Mouse (Mus musculus): ENCODE data around the gene Hnrnpa1. TPM values are rescaled to one million over a fixed set of nuclear protein-coding genes. Genes with fewer than 3 reads are reported as not detected.
"Not testable (repeated sequence)": the region's sequence is repeated elsewhere in the genome, so short reads cannot be mapped to it uniquely, and the experiment has no call there.

Gene Hnrnpa1
- total RNA-seq, 2 experiments from 2014 or later, result 160 to 179 TPM

- DNase-seq (ENCODE audit: low spot score in 2 of 2), result no peak
These were observed 24.6 kb downstream of the Hnrnpa1 start for GRCm38 (mm10) chr15:103264794-103265193.

- DNase-seq (ENCODE audit: low spot score in 2 of 2), result no peak
These were observed 28.7 kb downstream of the Hnrnpa1 start for GRCm38 (mm10) chr15:103268903-103269302.

GRCm38 (mm10) chr15:103272419-103273279 lies 32.4 kb downstream of the Hnrnpa1 start, which contains the start of gene Copz1:
Gene Copz1, plus strand, starts transcription at chr15:103272714.
- peak; percentile 81 for DNase-seq (ENCODE audit: low spot score in 2 of 2)

GRCm38 (mm10) chr15:103275943-103276342 lies 35.7 kb downstream of the Hnrnpa1 start:
- DNase-seq (ENCODE audit: low spot score in 2 of 2), result not testable (repeated sequence)

GRCm38 (mm10) chr15:103277949-103278348 lies 37.7 kb downstream of the Hnrnpa1 start:
- DNase-seq (ENCODE audit: low spot score in 2 of 2), result no peak

GRCm38 (mm10) chr15:103279750-103280149 lies 39.5 kb downstream of the Hnrnpa1 start:
- DNase-seq (ENCODE audit: low spot score in 2 of 2), result no peak

- DNase-seq (ENCODE audit: low spot score in 2 of 2), result no peak
These were observed 40.7 kb downstream of the Hnrnpa1 start for GRCm38 (mm10) chr15:103280817-103281464.

- DNase-seq (ENCODE audit: low spot score in 2 of 2), result no peak
These were observed 41.4 kb downstream of the Hnrnpa1 start for GRCm38 (mm10) chr15:103281465-103282205.

GRCm38 (mm10) chr15:103284066-103284465 lies 43.8 kb downstream of the Hnrnpa1 start:
- peak; percentile 52 to 63 for DNase-seq (ENCODE audit: low spot score in 2 of 2)

GRCm38 (mm10) chr15:103284647-103285046 lies 44.4 kb downstream of the Hnrnpa1 start:
- DNase-seq (ENCODE audit: low spot score in 2 of 2), result no peak

GRCm38 (mm10) chr15:103285778-103286417 lies 45.7 kb downstream of the Hnrnpa1 start:
- DNase-seq (ENCODE audit: low spot score in 2 of 2), result peak in 1 of 2 experiments; percentile 32

GRCm38 (mm10) chr15:103289600-103289999 lies 49.4 kb downstream of the Hnrnpa1 start:
- DNase-seq (ENCODE audit: low spot score in 2 of 2), result no peak

- no peak for DNase-seq (ENCODE audit: low spot score in 2 of 2)
These were observed 50.2 kb downstream of the Hnrnpa1 start for GRCm38 (mm10) chr15:103290417-103290816.

- DNase-seq (ENCODE audit: low spot score in 2 of 2), result no peak
These were observed 50.6 kb downstream of the Hnrnpa1 start for GRCm38 (mm10) chr15:103290843-103291242.

- no peak for DNase-seq (ENCODE audit: low spot score in 2 of 2)
These were observed 52.6 kb downstream of the Hnrnpa1 start for GRCm38 (mm10) chr15:103292673-103293345.

GRCm38 (mm10) chr15:103293375-103293774 lies 53.1 kb downstream of the Hnrnpa1 start:
- DNase-seq (ENCODE audit: low spot score in 2 of 2), result no peak

- no peak for DNase-seq (ENCODE audit: low spot score in 2 of 2)
These were observed 54.4 kb downstream of the Hnrnpa1 start for GRCm38 (mm10) chr15:103294649-103295048.

GRCm38 (mm10) chr15:103295851-103296250 lies 55.6 kb downstream of the Hnrnpa1 start:
- DNase-seq (ENCODE audit: low spot score in 2 of 2), result no peak
